Mouse (Mus musculus) regulatory T cell (primary cell): ENCODE data around the gene Rps9.

ENCODE experiments used
- in situ Hi-C: fragments of 300-600 bp; cut with MboI, MseI; formaldehyde crosslinking; loops from one replicate; pipeline ENCODE4 v1.15.1; 2025; ENCODE audit warnings: high pct_unique_total_duplicates

Gene Rps9

GRCm38 (mm10) chr7:3703879-3704441, at the start of gene Rps9:
TSS of gene Rps9 (plus strand) at chr7:3703993.
- in situ Hi-C loops, result loop anchor here (5.0 to 10.0 kb wide), 2 partner anchors 72 to 441 kb away; no protein-coding TSS in a partner anchor

GRCm38 (mm10) chr7:3656966-3657365, 46.8 kb upstream of the Rps9 start:
- in situ Hi-C loops, result no loop called here

DNA sequence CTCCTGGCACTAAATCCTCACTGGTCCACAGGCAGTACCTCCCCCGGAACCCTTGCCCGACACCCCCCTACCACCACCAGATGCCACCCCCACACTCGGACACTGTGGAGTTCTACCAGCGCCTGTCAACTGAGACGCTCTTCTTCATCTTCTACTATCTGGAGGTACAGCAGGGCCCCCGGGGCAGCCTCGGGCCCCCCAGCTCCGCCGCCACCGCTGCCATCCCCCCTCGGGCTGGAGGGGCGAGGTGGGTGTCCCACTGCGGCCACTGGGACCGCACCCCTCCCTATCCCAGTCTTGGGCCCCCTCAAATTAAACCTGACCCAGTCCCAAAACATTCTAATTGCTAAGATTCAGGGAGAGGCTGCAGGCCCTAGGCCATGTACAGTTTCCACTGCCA, 45.2 kb upstream of the Rps9 start:
- in situ Hi-C loops, result no loop called here

GRCm38 (mm10) chr7:3664524-3665214, 39.1 kb upstream of the Rps9 start:
- in situ Hi-C loops, result no loop called here

GRCm38 (mm10) chr7:3665215-3666114, 38.3 kb upstream of the Rps9 start, which contains the start of gene Leng1:
TSS of gene Leng1 (minus strand) at chr7:3665840.
- in situ Hi-C loops, result no loop called here

DNA sequence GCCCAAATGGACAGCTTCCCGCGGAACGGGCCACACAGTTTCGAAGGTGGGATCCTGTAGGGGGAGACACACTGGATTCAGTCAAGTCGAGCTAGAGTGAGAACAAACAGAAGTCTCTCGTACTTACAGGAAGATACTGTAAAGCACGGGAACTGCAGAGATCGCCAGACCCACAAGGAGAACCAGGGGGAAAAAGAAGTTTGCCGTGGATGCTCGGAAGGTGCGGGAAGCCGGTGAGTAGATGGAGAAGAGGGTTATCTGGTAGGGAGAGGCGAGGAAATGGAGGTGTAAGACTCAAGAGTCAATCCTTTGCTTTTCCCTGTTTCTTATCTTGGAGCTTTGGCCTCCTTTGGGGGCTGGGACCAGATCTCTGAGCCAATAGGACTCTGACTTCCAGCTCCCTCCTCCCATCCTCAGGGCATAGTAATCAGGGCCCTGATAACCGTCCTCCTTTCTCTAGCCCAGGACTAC, 36.8 kb upstream of the Rps9 start:
- in situ Hi-C loops, result no loop called here

GRCm38 (mm10) chr7:3674507-3675227, 29.1 kb upstream of the Rps9 start:
- in situ Hi-C loops, result no loop called here

- in situ Hi-C loops, result no loop called here
Measured at GRCm38 (mm10) chr7:3675228-3675548, 28.6 kb upstream of the Rps9 start.

DNA sequence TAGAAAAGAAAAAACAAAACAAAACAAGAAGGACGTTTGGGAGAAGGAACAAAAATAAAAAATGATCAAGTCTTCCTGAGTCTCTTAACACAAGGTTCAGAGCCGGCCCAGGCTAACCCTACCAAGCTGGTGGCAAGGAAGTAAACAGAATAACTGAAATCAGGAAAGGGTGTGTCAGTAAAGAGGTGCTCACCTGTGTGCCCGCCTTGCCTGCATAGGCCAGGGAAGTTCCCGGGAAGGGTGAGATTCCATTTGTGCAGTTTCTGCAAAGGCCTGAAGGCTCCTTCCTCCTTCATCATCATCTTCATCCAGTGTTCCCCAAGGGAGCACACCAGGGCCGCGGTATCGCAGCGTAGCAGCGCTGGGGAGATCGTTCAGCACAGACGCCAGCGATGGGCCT, 27.4 kb upstream of the Rps9 start:
- in situ Hi-C loops, result no loop called here

GRCm38 (mm10) chr7:3677342-3677741, 26.5 kb upstream of the Rps9 start, which contains the start of gene Tmc4:
TSS of gene Tmc4 (minus strand) at chr7:3677553.
- in situ Hi-C loops, result no loop called here

DNA sequence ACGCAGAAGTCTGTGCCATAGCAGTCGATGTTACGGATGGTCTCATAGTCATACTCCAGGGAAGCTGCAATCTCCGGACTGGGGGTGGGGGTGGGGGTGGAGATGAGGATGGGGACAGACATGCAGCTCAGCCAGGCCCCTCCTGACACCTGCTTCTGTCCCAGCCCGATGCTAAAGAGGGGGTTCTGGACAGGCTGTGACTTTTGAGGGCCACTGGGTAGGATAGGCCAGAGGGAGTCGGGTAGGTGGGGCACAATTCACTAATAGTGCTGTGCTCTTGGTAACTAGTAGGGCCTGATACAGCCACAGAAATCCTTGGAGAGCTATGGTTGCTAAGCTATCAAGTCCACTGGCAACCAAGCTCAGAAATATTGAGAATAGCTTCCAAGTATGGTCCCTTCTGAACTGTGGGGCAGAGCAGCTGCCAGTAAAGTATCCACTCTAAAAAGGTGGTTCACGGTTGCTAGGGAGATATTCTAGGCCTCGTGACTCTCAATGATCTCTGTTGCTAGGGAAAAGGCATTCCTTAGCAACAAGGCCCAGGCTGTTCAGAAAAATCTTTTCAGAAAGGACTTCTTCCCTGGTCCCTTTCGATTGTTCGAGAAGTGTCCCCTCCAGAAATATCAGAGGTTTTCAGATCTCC, 19.8 kb upstream of the Rps9 start:
- in situ Hi-C loops, result no loop called here

DNA sequence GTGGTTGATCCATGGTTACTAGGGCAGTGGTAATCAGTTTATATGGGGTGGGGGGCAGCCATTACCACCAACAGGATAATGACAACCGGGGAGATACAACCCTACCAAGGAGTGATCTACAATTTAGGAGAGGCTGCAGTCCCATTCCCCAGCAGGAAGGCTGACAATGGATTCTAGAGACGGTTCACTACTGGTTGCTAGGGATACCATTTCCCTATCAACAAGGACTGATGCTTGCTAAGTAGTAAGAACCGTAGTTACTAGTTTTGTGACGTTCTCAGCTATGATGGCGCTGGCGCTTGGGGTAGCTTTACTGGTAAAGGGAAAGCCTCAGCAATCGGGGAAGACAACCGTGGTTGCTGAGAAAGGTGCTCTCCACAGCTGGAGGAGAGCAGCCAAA, 19.1 kb upstream of the Rps9 start:
- in situ Hi-C loops, result no loop called here

- in situ Hi-C loops, result no loop called here
Measured at GRCm38 (mm10) chr7:3685400-3686187, 18.2 kb upstream of the Rps9 start.

GRCm38 (mm10) chr7:3691919-3692318, 11.9 kb upstream of the Rps9 start:
- in situ Hi-C loops, result no loop called here

DNA sequence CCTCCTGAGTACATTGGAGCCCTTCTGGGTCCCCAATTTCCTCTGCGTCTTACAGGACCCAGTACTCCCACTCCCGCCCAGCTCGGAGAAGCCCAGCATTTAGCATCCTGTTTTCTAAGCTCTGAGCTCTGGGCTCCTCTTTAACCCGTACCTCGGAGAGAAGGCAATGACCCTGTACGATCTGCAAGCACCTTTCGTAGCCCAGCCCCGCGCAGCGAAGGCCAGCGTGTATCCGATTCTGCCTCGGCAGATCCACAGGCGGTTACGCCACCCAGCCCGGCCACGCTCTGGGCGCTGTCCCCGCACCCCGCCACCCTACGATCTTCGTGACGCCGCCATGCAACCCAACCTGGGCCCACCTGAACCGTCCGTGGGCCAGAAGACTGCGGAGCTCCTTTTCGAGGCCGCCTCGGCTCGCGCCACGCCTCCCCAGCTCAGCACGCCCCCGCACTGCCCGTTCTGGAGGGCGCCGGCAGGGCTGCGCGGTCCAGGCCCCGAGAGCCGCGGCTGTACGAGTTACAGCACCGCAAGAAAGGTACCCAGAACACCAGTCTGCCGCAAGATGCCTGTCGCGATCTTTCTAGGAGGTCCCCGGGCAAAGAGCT, 11.3 kb upstream of the Rps9 start, which contains the start of gene Tsen34:
Tsen34 (plus strand) TSS at position 482 of the 605 bp plus-strand sequence.
- in situ Hi-C loops, result no loop called here

- in situ Hi-C loops, result no loop called here
Measured at GRCm38 (mm10) chr7:3692987-3693808, 10.6 kb upstream of the Rps9 start, which contains the start of gene Mboat7. TSS of gene Mboat7 (minus strand) at chr7:3693523.

- in situ Hi-C loops, result no loop called here
Measured at GRCm38 (mm10) chr7:3693809-3694075, 10.1 kb upstream of the Rps9 start.

- in situ Hi-C loops, result no loop called here
Measured at GRCm38 (mm10) chr7:3694076-3694948, 9.5 kb upstream of the Rps9 start.
